Mouse (Mus musculus) forebrain, postnatal 0 days (tissue): Measurements from ENCODE around the gene Pak3. TPM values are rescaled to one million over a fixed set of nuclear protein-coding genes. Genes with fewer than 3 reads are reported as not detected.

Experiments
- ATAC-seq: fragments of 200-750 bp; cut with Nextera tagmentation; 2 replicates; pipeline ENCODE4 v1.8.0; 2017; ENCODE audit warnings: mild to moderate bottlenecking, moderate library complexity
- DNase-seq: peaks from one replicate; pipeline ENCODE4 v3.0.0-alpha.2; 2015
- H3K27ac ChIP-seq: fragments of 300-500 bp; sonication (generic); 2 replicates; pipeline ENCODE4 v1.5.1; 2014; ENCODE audit warnings: low read depth, mild to moderate bottlenecking, antibody characterized with exemption, low read length, moderate library complexity, mixed read lengths
- H3K27me3 ChIP-seq: fragments of 300-500 bp; sonication (generic); 2 replicates; pipeline ENCODE4 v1.6.1; 2014; ENCODE audit warnings: mild to moderate bottlenecking, low read length, mixed read lengths; ENCODE audit not compliant: insufficient read depth
- H3K36me3 ChIP-seq: fragments of 300-500 bp; sonication (generic); 2 replicates; pipeline ENCODE4 v1.6.1; 2014; ENCODE audit warnings: mild to moderate bottlenecking, moderate library complexity; ENCODE audit not compliant: insufficient read depth
- H3K4me1 ChIP-seq: fragments of 300-500 bp; sonication (generic); 2 replicates; pipeline ENCODE4 v1.6.1; 2014; ENCODE audit warnings: antibody characterized with exemption; ENCODE audit not compliant: insufficient read depth
- H3K4me2 ChIP-seq: fragments of 300-500 bp; sonication (generic); 2 replicates; pipeline ENCODE4 v1.6.1; 2014; ENCODE audit warnings: low read depth, mild to moderate bottlenecking, moderate library complexity
- H3K4me3 ChIP-seq: fragments of 300-500 bp; sonication (generic); 2 replicates; pipeline ENCODE4 v1.5.1; 2014; ENCODE audit warnings: low read depth, low read length, mixed read lengths
- H3K9ac ChIP-seq: fragments of 300-500 bp; sonication (generic); 2 replicates; pipeline ENCODE4 v1.6.1; 2014; ENCODE audit warnings: mild to moderate bottlenecking
- H3K9me3 ChIP-seq: fragments of 300-500 bp; sonication (generic); 2 replicates; pipeline ENCODE4 v1.6.1; 2016; ENCODE audit warnings: low read length
- CTCF ChIP-seq: sonication (generic); IDR thresholded peaks from 2 replicates; pipeline ENCODE4 v1.5.1; 2016; ENCODE audit warnings: antibody characterized with exemption, control low read depth, low read depth
- WGBS: fragments of 180-500 bp; shearing (Covaris S2); extraction: QIAGEN DNeasy Blood & Tissue Kit; methylation state at CpG from one replicate; pipeline ENCODE4 v1.1.7; 2014; 5-methylcytosine and 5-hydroxymethylcytosine counted together
- microRNA-seq, 2 experiments: library from miRNA; unstranded; fragments of <30 nt; microRNA quantifications; one replicate each; pipeline ENCODE4; 2016
- polyA plus RNA-seq: library from polyadenylated mRNA; unstranded; fragments of >200 nt; fragmentation: Nextera tagmentation; extraction: Ambion mirVana; gene quantifications from 2 replicates; pipeline ENCODE4 v1.2.1, GENCODE M21; 2015
- total RNA-seq: library from RNA; depleted of rRNA; stranded (reverse); fragments of >200 nt; gene quantifications from 2 replicates; pipeline ENCODE4 v1.2.3, GENCODE M21; 2014; rRNA removed

Gene Pak3
- total and polyA plus RNA-seq, 2 experiments from 2014 or later, result 185 to 262 TPM

DNA sequence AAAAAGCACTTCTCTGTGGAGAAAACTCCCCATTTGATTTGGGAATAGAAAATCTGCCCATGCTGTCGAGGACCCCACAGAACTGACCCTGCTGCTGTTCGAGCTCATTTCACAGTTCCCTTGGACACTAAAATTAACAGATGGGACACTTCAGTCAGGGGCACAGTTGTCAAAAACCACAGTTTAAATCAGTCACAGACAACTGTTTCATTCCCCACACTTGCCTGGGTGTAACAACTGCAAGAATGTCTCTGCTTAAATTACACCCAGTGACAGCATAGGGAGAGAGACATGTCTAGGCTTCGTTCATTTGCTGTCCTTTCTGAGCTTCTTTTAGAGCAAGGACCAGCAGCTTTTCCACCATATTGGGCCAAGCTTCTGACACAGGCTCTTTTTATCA lies 328.2 kb downstream of the Pak3 start:
- Histone ChIP-seq H3K27ac (no peak overlapping the region), H3K27me3 (no peaks in the 10 kb centered on the region), H3K9me3 (no peaks in the 10 kb centered on the region)

More for the DNA sequence above, 328.2 kb downstream of the Pak3 start:
- H3K4me3 ChIP-seq, result no peak overlapping the region
- ATAC-seq, result no peak
- H3K4me1 ChIP-seq, result no peaks in the 10 kb centered on the region
- H3K9ac ChIP-seq, result no peak overlapping the region
- no peak for TF ChIP-seq CTCF
- H3K36me3 ChIP-seq, result no peaks in the 10 kb centered on the region
- 71% methylated on average over 3 of the region's 3 CpGs for WGBS
- H3K4me2 ChIP-seq, result no peak overlapping the region
- DNase-seq, result no peak

Small RNAs within 50 kb of the gene (microRNA-seq; reads per million reads assigned to microRNA genes)
- gene Gm47298, result 0 reads per million in 2 experiments

Other genes with a start within 250 kb of the Pak3 start
- 5.3 and 5.8 TPM in 2 replicates for gene Chrdl1, start 124.3 kb upstream of the Pak3 start, total RNA-seq
- gene Chrdl1, start 124.3 kb upstream of the Pak3 start, polyA plus RNA-seq, result 3.9 and 5.1 TPM in 2 replicates